Mouse (Mus musculus): ENCODE measurements around the gene Gm20696. TPM values are rescaled to one million over a fixed set of nuclear protein-coding genes. Genes with fewer than 3 reads are reported as not detected.

Gm20696 gene
- polyA plus RNA-seq, 1 experiment, result not detected

DNA sequence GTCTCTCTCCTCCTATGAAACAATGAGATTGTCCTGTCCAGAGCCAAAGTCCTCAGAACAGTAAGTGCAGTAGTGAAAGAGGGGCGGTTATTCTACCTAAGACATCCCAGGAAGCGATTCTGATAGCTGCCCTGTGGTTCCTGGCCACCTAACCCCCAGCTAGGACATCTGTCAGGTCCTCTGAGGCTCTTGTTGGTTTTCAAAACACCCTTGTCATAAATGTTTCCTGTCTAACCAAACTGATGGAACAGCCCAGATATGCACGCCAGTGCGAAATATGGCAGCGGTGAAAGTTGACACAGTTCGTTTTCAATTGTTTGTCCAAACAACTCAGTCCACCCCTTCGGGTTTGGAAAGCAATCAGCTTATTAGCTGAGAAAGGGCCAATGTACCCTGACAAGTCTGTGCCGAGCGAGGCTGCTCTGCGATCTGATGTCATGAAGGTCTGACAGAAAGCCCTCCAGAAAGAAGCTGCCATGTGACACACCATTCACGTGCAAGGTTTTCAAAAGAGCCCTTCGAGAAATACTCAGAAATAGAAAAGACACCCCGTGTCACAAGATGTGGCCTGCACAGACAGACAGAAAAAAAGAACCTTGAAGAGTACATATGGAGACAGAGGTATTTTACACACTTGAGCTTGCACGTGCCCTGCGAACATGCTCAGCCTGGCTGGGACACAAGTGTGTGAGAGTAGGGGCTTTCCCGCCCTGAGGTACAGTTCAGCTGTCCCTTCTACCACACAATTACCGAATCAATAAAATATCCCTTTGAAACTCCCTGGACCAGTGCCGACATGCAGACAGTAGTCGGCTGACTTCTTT, 291.9 kb downstream of the Gm20696 start:
- TF ChIP-seq GATA1 (IDR thresholded peaks at IDR 0.05; ENCODE audit: low read length) (no peak), TAL1 (IDR thresholded peaks at IDR 0.05; ENCODE audit: low read length) (no peak)
- H3K4me3 ChIP-seq (replicated peaks), result no peak overlapping the region
- no peaks in the 10 kb centered on the region for H3K9me3 ChIP-seq (ENCODE audit: control insufficient read depth, low read length)
- no peaks in the 10 kb centered on the region for H3K27me3 ChIP-seq (ENCODE audit: control insufficient read depth)
- no peaks in the 10 kb centered on the region for H3K4me1 ChIP-seq (ENCODE audit: control insufficient read depth)
- H3K36me3 ChIP-seq (ENCODE audit: control insufficient read depth), result no peaks in the 10 kb centered on the region

DNA sequence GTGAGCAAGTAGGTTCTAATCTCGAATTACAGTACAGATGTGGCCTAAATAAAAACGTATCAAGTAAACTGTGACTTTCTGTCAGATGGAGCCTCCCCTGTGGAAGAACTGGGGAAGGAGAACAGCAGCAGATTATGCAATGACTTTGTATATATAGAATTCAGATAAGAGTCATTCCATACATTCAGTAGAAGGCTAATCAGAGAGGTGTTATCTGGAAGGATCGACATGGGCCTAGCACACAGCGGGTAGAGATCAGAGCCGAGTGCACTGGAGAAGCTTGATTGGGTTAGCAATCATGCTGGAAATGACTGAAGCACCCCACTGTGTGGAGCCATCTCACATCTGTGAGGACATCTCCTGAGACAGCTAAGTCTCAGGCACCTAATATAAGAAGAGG, 294.2 kb downstream of the Gm20696 start:
- no peaks in the 10 kb centered on the region for H3K9me3 ChIP-seq (ENCODE audit: control insufficient read depth, low read length)
- H3K27me3 ChIP-seq (ENCODE audit: control insufficient read depth), result no peaks in the 10 kb centered on the region
- no peaks in the 10 kb centered on the region for H3K36me3 ChIP-seq (ENCODE audit: control insufficient read depth)
- no peak overlapping the region for H3K4me3 ChIP-seq (replicated peaks)
- no peaks in the 10 kb centered on the region for H3K4me1 ChIP-seq (ENCODE audit: control insufficient read depth)
- TF ChIP-seq GATA1 (IDR thresholded peaks at IDR 0.05; ENCODE audit: low read length), result no peak
- no peak for TF ChIP-seq TAL1 (IDR thresholded peaks at IDR 0.05; ENCODE audit: low read length)

DNA sequence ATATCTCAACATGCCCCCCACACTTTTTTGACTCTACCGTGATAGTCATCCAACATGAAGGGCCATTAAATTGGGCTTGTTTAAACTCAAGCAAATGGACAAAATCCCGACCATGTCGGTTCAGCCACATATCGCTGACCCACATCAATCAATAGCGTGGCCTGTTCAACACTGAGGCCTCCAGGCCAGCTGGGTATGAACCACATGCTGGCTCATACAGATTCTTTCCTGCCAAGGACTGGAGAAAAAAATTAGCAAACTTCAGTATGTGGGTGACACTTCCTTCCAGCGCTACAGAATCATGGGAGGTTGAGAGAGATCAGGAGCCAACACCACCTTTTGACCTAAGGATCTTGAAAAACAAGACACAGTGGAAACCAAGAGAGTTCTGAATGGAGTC, 294.6 kb downstream of the Gm20696 start:
- H3K9me3 ChIP-seq (ENCODE audit: control insufficient read depth, low read length), result no peaks in the 10 kb centered on the region
- no peak overlapping the region for H3K4me3 ChIP-seq (replicated peaks)
- TF ChIP-seq GATA1 (IDR thresholded peaks at IDR 0.05; ENCODE audit: low read length), result no peak
- TF ChIP-seq TAL1 (IDR thresholded peaks at IDR 0.05; ENCODE audit: low read length), result no peak
- H3K27me3 ChIP-seq (ENCODE audit: control insufficient read depth), result no peaks in the 10 kb centered on the region
- H3K36me3 ChIP-seq (ENCODE audit: control insufficient read depth), result no peaks in the 10 kb centered on the region
- H3K4me1 ChIP-seq (ENCODE audit: control insufficient read depth), result no peaks in the 10 kb centered on the region

DNA sequence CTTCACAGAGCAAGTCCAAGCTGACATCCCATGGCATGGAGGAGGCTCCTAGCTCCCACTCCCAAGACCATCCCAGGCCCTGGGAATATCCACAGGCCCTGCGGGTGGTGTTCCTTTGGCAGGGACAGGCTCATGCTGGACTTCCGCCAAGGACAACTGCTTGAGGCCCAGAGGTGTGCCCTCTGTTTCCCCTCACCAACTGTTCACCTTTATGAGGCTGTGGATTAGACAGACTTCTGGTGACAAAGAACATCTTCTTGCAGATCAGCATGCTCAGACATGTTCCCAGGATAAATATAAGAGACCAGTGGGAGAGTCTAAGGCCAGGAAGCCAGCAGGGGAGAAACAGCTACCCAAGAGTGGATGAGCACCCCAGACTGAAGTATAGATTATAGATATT, 296.7 kb downstream of the Gm20696 start:
- Histone ChIP-seq H3K36me3 (ENCODE audit: control insufficient read depth) (no peaks in the 10 kb centered on the region), H3K27me3 (ENCODE audit: control insufficient read depth) (no peaks in the 10 kb centered on the region), H3K4me1 (ENCODE audit: control insufficient read depth) (no peaks in the 10 kb centered on the region), H3K4me3 (replicated peaks) (no peak overlapping the region), H3K9me3 (ENCODE audit: control insufficient read depth, low read length) (no peaks in the 10 kb centered on the region)
- TF ChIP-seq TAL1 (IDR thresholded peaks at IDR 0.05; ENCODE audit: low read length), result no peak
- TF ChIP-seq GATA1 (IDR thresholded peaks at IDR 0.05; ENCODE audit: low read length), result no peak

DNA sequence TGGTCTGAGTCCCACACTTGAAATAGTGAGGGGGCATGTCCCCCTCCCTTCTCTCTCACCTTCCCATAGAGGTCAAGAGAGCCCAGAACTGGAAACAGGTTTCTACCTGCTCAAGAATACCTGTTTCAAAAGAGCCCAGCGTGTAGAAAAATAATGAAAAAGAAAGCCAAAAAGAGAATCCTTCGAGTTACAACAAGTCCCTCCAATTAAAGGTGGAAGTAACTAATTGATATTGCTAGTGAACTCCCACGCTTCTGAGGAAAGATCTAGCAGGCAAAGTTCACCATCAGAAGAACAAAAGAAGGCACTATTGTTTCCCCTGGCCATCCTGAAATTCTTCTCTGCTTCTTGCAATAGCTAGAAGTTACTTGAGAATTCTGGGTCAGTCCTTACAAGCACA, 297.4 kb downstream of the Gm20696 start:
- Histone ChIP-seq H3K4me1 (ENCODE audit: control insufficient read depth) (no peaks in the 10 kb centered on the region), H3K36me3 (ENCODE audit: control insufficient read depth) (no peaks in the 10 kb centered on the region), H3K27me3 (ENCODE audit: control insufficient read depth) (no peaks in the 10 kb centered on the region), H3K9me3 (ENCODE audit: control insufficient read depth, low read length) (no peaks in the 10 kb centered on the region), H3K4me3 (replicated peaks) (no peak overlapping the region)
- TF ChIP-seq TAL1 (IDR thresholded peaks at IDR 0.05; ENCODE audit: low read length), result no peak
- no peak for TF ChIP-seq GATA1 (IDR thresholded peaks at IDR 0.05; ENCODE audit: low read length)

DNA sequence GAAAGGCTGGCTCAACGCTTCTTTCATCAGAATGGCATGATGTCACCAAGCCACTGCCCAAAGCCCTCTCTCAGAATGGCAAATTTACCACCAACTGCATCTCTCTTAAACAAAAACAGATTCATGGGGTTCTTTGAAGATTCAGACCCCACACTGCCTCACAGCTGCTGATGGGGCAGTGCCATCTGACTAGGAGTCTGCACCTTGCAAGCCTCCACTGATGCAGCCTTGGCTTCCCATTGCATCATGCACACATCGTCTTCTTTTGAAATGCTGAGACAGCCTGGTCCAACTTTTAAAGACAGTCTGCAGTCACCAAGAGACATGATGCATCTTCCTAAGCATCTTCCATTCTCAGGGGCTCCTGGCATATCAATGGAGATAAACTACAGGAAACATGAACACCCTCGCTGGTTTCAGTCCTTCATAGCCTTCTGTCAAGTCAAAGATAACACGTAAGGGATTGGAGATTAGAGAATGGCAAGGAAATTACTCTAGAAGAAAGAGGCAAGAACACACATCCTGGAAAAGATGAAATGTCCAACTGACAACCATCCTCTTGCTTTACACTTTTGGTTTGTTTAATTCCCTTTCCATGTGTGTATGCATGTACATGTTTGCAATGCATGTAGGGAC, 298.4 kb downstream of the Gm20696 start:
- Histone ChIP-seq H3K9me3 (ENCODE audit: control insufficient read depth, low read length) (no peaks in the 10 kb centered on the region), H3K4me1 (ENCODE audit: control insufficient read depth) (no peaks in the 10 kb centered on the region), H3K4me3 (replicated peaks) (no peak overlapping the region), H3K27me3 (ENCODE audit: control insufficient read depth) (no peaks in the 10 kb centered on the region), H3K36me3 (ENCODE audit: control insufficient read depth) (no peaks in the 10 kb centered on the region)
- TF ChIP-seq TAL1 (IDR thresholded peaks at IDR 0.05; ENCODE audit: low read length), result no peak

DNA sequence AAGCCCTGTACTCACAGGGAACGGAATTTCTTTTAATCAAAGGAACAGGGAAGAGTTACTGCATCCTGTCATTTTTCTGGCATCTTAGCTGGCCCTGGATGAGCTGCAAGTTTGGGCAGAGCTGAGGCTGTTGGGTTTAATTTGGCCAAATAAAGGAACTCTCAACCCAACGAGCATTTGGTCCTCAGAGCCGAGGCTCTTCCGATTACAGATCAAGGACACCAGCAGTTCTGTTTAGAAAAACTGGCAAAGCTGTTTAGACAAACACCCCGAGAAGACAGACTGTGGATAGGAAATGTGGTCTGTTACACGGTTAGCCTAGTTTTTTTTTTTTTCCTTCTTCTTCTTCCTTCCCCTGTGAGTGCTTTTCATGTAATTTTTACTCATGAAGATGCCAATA, 302.1 kb downstream of the Gm20696 start:
- TF ChIP-seq GATA1 (IDR thresholded peaks at IDR 0.05; ENCODE audit: low read length), result no peak
- no peak for TF ChIP-seq TAL1 (IDR thresholded peaks at IDR 0.05; ENCODE audit: low read length)
- H3K36me3 ChIP-seq (ENCODE audit: control insufficient read depth), result no peaks in the 10 kb centered on the region
- H3K27me3 ChIP-seq (ENCODE audit: control insufficient read depth), result no peaks in the 10 kb centered on the region
- no peaks in the 10 kb centered on the region for H3K4me1 ChIP-seq (ENCODE audit: control insufficient read depth)
- H3K9me3 ChIP-seq (ENCODE audit: control insufficient read depth, low read length), result no peaks in the 10 kb centered on the region
- H3K4me3 ChIP-seq (replicated peaks), result no peak overlapping the region

DNA sequence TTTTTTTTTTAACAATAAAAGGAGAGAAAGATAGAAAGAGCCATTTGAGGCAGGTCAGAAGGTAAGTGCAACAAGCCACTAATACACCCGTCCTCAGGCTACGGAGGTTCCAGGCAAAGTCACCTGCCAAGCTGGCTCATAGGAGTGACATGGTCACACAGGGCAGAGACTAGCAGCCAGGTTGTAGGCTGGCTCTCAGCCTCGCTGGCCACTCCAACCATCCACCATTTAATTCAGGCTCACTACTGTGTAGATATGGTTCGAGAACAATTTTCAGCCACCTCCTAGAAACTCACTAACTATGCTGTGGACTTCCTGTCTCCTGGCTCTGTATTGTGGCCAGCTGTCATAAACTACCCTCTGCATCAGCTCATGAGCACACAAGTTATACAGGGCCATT, 306.0 kb downstream of the Gm20696 start:
- H3K27me3 ChIP-seq (ENCODE audit: control insufficient read depth), result no peaks in the 10 kb centered on the region
- no peak for TF ChIP-seq GATA1 (IDR thresholded peaks at IDR 0.05; ENCODE audit: low read length)
- no peak for TF ChIP-seq TAL1 (IDR thresholded peaks at IDR 0.05; ENCODE audit: low read length)
- H3K36me3 ChIP-seq (ENCODE audit: control insufficient read depth), result no peaks in the 10 kb centered on the region
- H3K9me3 ChIP-seq (ENCODE audit: control insufficient read depth, low read length), result no peaks in the 10 kb centered on the region
- H3K4me3 ChIP-seq (replicated peaks), result no peak overlapping the region
- H3K4me1 ChIP-seq (ENCODE audit: control insufficient read depth), result no peaks in the 10 kb centered on the region

DNA sequence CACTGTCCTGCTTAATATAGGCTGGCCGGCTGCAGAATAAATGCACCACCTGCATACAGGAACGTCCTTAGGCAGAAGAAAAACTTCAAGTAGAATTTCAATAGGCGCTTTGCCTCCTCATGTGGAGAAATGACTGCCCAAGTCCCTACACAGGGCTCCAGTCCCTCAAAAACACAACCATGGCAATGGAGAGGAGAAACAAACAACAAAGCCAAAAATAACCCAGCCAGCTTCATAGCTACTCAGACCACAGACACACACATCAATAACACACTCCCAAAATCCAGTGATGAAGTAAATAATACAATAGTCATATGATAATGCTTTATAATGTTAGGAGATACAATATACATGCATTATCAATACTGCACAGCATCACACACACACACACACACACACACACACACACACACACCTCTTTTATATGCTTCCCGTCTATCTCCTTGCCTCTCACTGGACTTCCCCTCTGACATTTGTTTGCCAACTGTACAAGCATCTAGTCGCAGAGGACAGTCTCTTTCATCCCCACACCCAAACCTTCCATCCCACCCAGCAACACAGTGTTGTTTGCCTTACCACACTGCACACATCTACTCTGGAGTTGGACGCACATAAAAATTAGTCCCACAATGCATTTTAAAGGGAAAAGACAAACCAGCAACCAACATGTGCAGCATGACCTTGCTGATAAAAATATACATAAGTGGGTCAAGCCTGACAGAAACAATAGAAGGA, 306.7 kb downstream of the Gm20696 start:
- Histone ChIP-seq H3K4me1 (ENCODE audit: control insufficient read depth) (no peaks in the 10 kb centered on the region), H3K9me3 (ENCODE audit: control insufficient read depth, low read length) (no peaks in the 10 kb centered on the region), H3K36me3 (ENCODE audit: control insufficient read depth) (no peaks in the 10 kb centered on the region), H3K4me3 (replicated peaks) (no peak overlapping the region), H3K27me3 (ENCODE audit: control insufficient read depth) (no peaks in the 10 kb centered on the region)
- no peak for TF ChIP-seq GATA1 (IDR thresholded peaks at IDR 0.05; ENCODE audit: low read length)
- no peak for TF ChIP-seq TAL1 (IDR thresholded peaks at IDR 0.05; ENCODE audit: low read length)
